Mouse (Mus musculus) heart, embryonic 16.5 days (tissue): ENCODE results near the gene Herc4. TPM values are rescaled to one million over a fixed set of nuclear protein-coding genes. Genes with fewer than 3 reads are reported as not detected.

Experiments
- ATAC-seq: fragments of 200-750 bp; cut with Nextera tagmentation; replicated peaks from 2 replicates; pipeline ENCODE4 v1.8.0; 2017; ENCODE audit warnings: moderate number of reproducible peaks; ENCODE audit not compliant: insufficient read depth, low FRiP score; ENCODE audit errors: extremely low read depth
- H3K27ac ChIP-seq: fragments of 300-500 bp; sonication (generic); 2 replicates; pipeline ENCODE4 v1.5.1; 2014; ENCODE audit warnings: mild to moderate bottlenecking, low read length, control low read depth, moderate library complexity
- H3K27me3 ChIP-seq: fragments of 300-500 bp; sonication (generic); 2 replicates; pipeline ENCODE4 v1.6.1; 2014; ENCODE audit warnings: low read length, mixed read lengths; ENCODE audit not compliant: control insufficient read depth, insufficient read depth
- H3K36me3 ChIP-seq: fragments of 300-500 bp; sonication (generic); 2 replicates; pipeline ENCODE4 v1.6.1; 2014; ENCODE audit not compliant: control insufficient read depth, insufficient read depth
- H3K4me1 ChIP-seq: fragments of 300-500 bp; sonication (generic); 2 replicates; pipeline ENCODE4 v1.6.1; 2014; ENCODE audit warnings: low read length, mixed read lengths; ENCODE audit not compliant: control insufficient read depth, insufficient read depth
- H3K4me2 ChIP-seq: fragments of 300-500 bp; sonication (generic); 2 replicates; pipeline ENCODE4 v1.6.1; 2014; ENCODE audit warnings: low read depth, mild to moderate bottlenecking, control low read depth, low read length
- H3K4me3 ChIP-seq: fragments of 300-500 bp; sonication (generic); 2 replicates; pipeline ENCODE4 v1.5.1; 2014; ENCODE audit warnings: mild to moderate bottlenecking, control low read depth, low read length
- H3K9ac ChIP-seq: fragments of 300-500 bp; sonication (generic); 2 replicates; pipeline ENCODE4 v1.6.1; 2014; ENCODE audit warnings: low read length, control low read depth
- H3K9me3 ChIP-seq: fragments of 300-500 bp; sonication (generic); replicated peaks from 2 replicates; pipeline ENCODE4 v1.6.1; 2016; ENCODE audit warnings: low read length; ENCODE audit not compliant: control insufficient read depth
- WGBS: fragments of 180-500 bp; shearing (Covaris S2); extraction: QIAGEN DNeasy Blood & Tissue Kit; methylation state at CpG from one replicate; pipeline ENCODE4 v1.1.7; 2014; 5-methylcytosine and 5-hydroxymethylcytosine counted together
- polyA plus RNA-seq: library from polyadenylated mRNA; unstranded; fragments of >200 nt; fragmentation: Nextera tagmentation; extraction: Ambion mirVana; gene quantifications from 2 replicates; pipeline ENCODE4 v1.2.1, GENCODE M21; 2015

The Herc4 gene
- 37.4 and 38.5 TPM in 2 replicates for polyA plus RNA-seq

- whole genome bisulfite sequencing: under 1% methylated on average over 41 of the region's 44 CpGs
- H3K27me3 ChIP-seq: no peaks in the 10 kb centered on the region
- peak within 1 kb of the TSS; percentile 94 for H3K9ac ChIP-seq
- H3K9me3 ChIP-seq: no peaks in the 10 kb centered on the region
- peak; percentile 99 for ATAC-seq
- H3K4me1 ChIP-seq: peaks cover 9% of the 10 kb centered on the region
- H3K4me2 ChIP-seq: peak within 1 kb of the TSS; percentile 77
- H3K4me3 ChIP-seq: peak within 1 kb of the TSS; percentile 86
- peaks cover 5% of the 10 kb centered on the region; the same call in 1 of the 2 replicates for H3K36me3 ChIP-seq
- peak within 1 kb of the TSS; percentile 98 for H3K27ac ChIP-seq
These were observed at the start of gene Herc4 for GRCm38 (mm10) chr10:63243493-63244054. Gene Herc4 (plus strand): TSS chr10:63243810.

DNA sequence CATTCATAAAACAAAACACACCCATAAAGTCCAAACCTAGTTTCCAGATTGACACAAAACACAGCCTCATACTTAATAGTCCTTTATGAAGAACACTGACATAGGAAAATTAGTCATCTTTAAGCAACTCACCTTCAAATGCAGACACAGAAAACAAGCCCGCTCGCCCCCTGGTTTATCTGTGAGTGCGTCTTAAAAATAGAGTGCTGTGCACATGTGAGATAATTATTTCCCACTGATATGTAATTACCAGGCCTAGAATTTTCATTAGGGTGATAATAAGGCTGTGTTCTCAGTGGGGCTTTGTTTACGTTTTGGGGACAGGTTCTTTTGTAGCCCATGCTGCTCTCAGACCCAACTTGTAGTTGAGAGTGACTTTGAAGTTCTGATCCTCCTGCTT is 44.6 kb upstream of the Herc4 start:
- Histone ChIP-seq H3K36me3 (peaks cover 2% of the 10 kb centered on the region; the same call in 1 of the 2 replicates), H3K4me3 (no peak overlapping the region), H3K9ac (no peak overlapping the region), H3K27me3 (no peaks in the 10 kb centered on the region), H3K4me2 (peak overlapping the region; percentile 2; the same call in 1 of the 2 replicates), H3K9me3 (no peaks in the 10 kb centered on the region), H3K27ac (no peak overlapping the region), H3K4me1 (peaks cover 7% of the 10 kb centered on the region; the same call in 1 of the 2 replicates)
- ATAC-seq: no peak
- WGBS: 51% methylated on average over 4 of the region's 4 CpGs

- no peak overlapping the region for H3K4me3 ChIP-seq
- no peaks in the 10 kb centered on the region for H3K27me3 ChIP-seq
- peaks cover 7% of the 10 kb centered on the region; the same call in 1 of the 2 replicates for H3K4me1 ChIP-seq
- H3K4me2 ChIP-seq: no peak overlapping the region
- H3K36me3 ChIP-seq: peaks cover 2% of the 10 kb centered on the region; the same call in 1 of the 2 replicates
- ATAC-seq: no peak
- WGBS: 64% methylated on average over 8 of the region's 8 CpGs
- no peak overlapping the region for H3K9ac ChIP-seq
- no peak overlapping the region for H3K27ac ChIP-seq
- H3K9me3 ChIP-seq: no peaks in the 10 kb centered on the region
These were observed 42.1 kb upstream of the Herc4 start for GRCm38 (mm10) chr10:63201534-63201933.

GRCm38 (mm10) chr10:63203002-63203401 is 40.6 kb upstream of the Herc4 start:
- peaks cover 7% of the 10 kb centered on the region; the same call in 1 of the 2 replicates for H3K4me1 ChIP-seq
- H3K9ac ChIP-seq: peak overlapping the region; percentile 68
- H3K27ac ChIP-seq: peak overlapping the region; percentile 82
- ATAC-seq: no peak
- peak overlapping the region; percentile 59 for H3K4me2 ChIP-seq
- H3K9me3 ChIP-seq: no peaks in the 10 kb centered on the region
- H3K4me3 ChIP-seq: peak overlapping the region; percentile 50
- 54% methylated on average over 3 of the region's 3 CpGs for WGBS
- H3K36me3 ChIP-seq: peaks cover 2% of the 10 kb centered on the region; the same call in 1 of the 2 replicates
- no peaks in the 10 kb centered on the region for H3K27me3 ChIP-seq

GRCm38 (mm10) chr10:63203728-63204127 is 39.9 kb upstream of the Herc4 start, which contains the start of gene Mypn:
Gene Mypn (minus strand): TSS chr10:63203952.
- peak within 1 kb of the TSS; percentile 68 for H3K9ac ChIP-seq
- peak; percentile 89 for ATAC-seq
- H3K4me3 ChIP-seq: peak within 1 kb of the TSS; percentile 50
- H3K4me1 ChIP-seq: peaks cover 7% of the 10 kb centered on the region; the same call in 1 of the 2 replicates
- H3K27me3 ChIP-seq: no peaks in the 10 kb centered on the region
- peak within 1 kb of the TSS; percentile 82 for H3K27ac ChIP-seq
- H3K36me3 ChIP-seq: peaks cover 2% of the 10 kb centered on the region; the same call in 1 of the 2 replicates
- WGBS: 51% methylated on average over 15 of the region's 15 CpGs
- H3K9me3 ChIP-seq: no peaks in the 10 kb centered on the region
- H3K4me2 ChIP-seq: peak within 1 kb of the TSS; percentile 59

DNA sequence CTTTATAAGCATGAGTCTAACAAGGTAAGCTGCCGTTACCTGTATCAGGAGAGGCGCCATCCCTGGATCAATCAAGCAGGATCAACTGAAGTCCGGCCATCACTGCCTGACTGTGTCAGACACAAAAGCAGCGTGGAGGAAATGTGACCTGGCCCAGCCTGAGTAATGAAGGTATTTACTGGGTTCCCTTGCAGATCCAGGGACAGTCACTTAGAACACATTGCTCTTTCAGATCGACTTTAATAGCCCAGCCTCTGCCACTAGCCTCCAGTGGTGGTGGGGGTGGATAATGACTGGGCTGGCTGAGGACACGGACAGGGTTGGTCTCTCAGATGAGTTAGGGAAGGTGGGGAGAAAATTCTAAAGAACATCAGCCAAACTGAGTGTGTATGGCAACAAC is 34.7 kb upstream of the Herc4 start:
- WGBS: 65% methylated on average over 6 of the region's 6 CpGs
- Histone ChIP-seq H3K4me2 (no peak overlapping the region), H3K27ac (no peak overlapping the region), H3K4me3 (no peak overlapping the region), H3K36me3 (no peaks in the 10 kb centered on the region), H3K9ac (no peak overlapping the region), H3K27me3 (no peaks in the 10 kb centered on the region), H3K9me3 (no peaks in the 10 kb centered on the region), H3K4me1 (no peaks in the 10 kb centered on the region)
- no peak for ATAC-seq

DNA sequence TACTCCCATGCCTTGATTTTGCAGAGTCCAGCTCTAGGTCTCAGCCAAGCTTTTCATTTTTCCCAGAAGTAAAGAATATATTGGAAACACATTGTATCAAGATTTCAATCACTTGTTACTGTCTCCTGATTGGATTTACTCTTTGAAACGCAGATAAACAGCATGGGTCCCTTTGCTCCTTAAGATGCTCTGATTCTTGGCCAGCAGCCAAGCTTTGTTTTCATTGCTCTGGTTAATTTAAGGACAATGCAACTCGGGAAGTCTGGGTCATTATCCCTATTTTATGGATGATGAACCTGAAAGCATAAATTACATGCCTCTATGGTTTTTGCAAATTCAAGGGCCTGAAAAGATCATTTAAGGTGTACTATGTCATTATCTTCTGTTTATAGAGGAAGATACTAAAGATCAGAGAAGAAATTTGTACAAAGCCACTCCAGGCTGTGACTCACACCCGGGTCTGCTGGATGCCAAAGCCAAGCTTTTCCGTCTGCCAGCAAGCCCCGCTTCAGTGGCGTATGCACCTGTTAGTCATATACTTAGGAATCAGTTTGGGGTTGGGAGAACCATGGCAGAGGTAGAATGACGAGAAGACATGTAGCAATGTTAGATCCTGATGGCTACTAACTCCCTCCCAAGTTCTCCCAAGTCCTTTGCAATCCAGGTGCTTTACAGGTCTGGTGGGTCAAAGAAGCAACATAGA is 22.4 kb upstream of the Herc4 start:
- no peaks in the 10 kb centered on the region for H3K9me3 ChIP-seq
- no peaks in the 10 kb centered on the region for H3K36me3 ChIP-seq
- H3K27ac ChIP-seq: no peak overlapping the region
- no peak overlapping the region for H3K9ac ChIP-seq
- no peak overlapping the region for H3K4me3 ChIP-seq
- H3K4me2 ChIP-seq: no peak overlapping the region
- H3K27me3 ChIP-seq: no peaks in the 10 kb centered on the region
- H3K4me1 ChIP-seq: peaks cover 3% of the 10 kb centered on the region; the same call in 1 of the 2 replicates
- 69% methylated on average over 7 of the region's 7 CpGs for WGBS
- no peak for ATAC-seq

DNA sequence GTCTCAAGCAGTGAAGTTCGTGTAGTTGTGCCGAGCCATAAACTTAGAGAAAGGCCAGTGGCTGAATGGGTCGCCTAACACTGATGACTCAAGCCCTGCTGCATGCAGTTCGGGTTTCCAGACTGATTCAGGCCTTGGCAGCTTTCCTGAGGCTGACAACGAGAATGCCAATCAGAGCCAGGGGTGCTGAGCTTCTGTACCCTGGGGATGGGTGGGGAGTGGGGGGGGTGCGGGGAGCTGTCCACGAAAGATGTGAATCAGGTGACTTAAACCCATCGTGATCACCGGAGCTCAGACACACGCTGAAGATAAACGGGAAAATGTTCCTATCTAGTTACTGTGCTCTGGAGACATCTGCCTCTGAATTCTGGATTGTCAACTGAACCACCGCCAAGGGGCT is 19.3 kb upstream of the Herc4 start:
- H3K9ac ChIP-seq: no peak overlapping the region
- WGBS: 56% methylated on average over 12 of the region's 12 CpGs
- H3K9me3 ChIP-seq: no peaks in the 10 kb centered on the region
- no peak overlapping the region for H3K4me3 ChIP-seq
- H3K27me3 ChIP-seq: no peaks in the 10 kb centered on the region
- H3K4me1 ChIP-seq: peaks cover 3% of the 10 kb centered on the region; the same call in 1 of the 2 replicates
- no peaks in the 10 kb centered on the region for H3K36me3 ChIP-seq
- ATAC-seq: no peak
- H3K4me2 ChIP-seq: no peak overlapping the region
- no peak overlapping the region for H3K27ac ChIP-seq

DNA sequence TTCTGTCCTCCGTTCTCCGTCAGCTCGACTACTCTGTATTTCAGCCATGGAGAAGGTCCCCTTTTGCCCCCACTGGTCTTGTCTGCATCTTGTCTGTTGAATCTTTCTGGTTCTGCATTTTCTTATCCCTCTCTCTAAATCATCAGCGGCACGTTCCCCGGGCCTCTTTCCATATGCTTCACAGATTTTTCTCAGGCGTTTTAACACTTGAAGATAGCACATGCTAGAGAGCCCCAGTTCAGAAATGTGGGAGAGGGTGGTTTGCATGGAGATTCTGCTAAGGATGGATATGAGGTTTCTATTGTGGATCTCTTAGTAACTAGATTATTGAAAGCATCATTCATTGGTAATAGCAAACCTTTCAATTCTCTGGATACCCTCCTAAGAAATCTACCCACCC is 13.3 kb upstream of the Herc4 start:
- no peak overlapping the region for H3K4me2 ChIP-seq
- no peak overlapping the region for H3K9ac ChIP-seq
- H3K36me3 ChIP-seq: no peaks in the 10 kb centered on the region
- H3K4me1 ChIP-seq: peaks cover 6% of the 10 kb centered on the region
- no peak overlapping the region for H3K27ac ChIP-seq
- no peaks in the 10 kb centered on the region for H3K27me3 ChIP-seq
- 67% methylated on average over 7 of the region's 7 CpGs for WGBS
- H3K9me3 ChIP-seq: no peaks in the 10 kb centered on the region
- ATAC-seq: no peak
- H3K4me3 ChIP-seq: no peak overlapping the region
